Mouse (Mus musculus) limb, embryonic 12.5 days (tissue): ENCODE data around the gene Sfn. TPM values are rescaled to one million over a fixed set of nuclear protein-coding genes. Genes with fewer than 3 reads are reported as not detected.
A peak's percentile ranks its signal among the peaks of the same experiment; 100 is the strongest.

Source experiments
- ATAC-seq: fragments of 200-750 bp; cut with Nextera tagmentation; 2 replicates; pipeline ENCODE4 v1.8.0; 2017; ENCODE audit warnings: low read depth, moderate TSS enrichment; ENCODE audit not compliant: insufficient number of reproducible peaks, insufficient read depth, low FRiP score, low TSS enrichment
- H3K27ac ChIP-seq: fragments of 300-500 bp; sonication (generic); 2 replicates; pipeline ENCODE4 v1.5.1; 2016; ENCODE audit warnings: mild to moderate bottlenecking, moderate library complexity
- H3K27me3 ChIP-seq: fragments of 300-500 bp; sonication (generic); 2 replicates; pipeline ENCODE4 v1.6.1; 2016; ENCODE audit warnings: mild to moderate bottlenecking, moderate library complexity
- H3K36me3 ChIP-seq: fragments of 300-500 bp; sonication (generic); 2 replicates; pipeline ENCODE4 v1.6.1; 2016; ENCODE audit warnings: mild to moderate bottlenecking, moderate library complexity
- H3K4me1 ChIP-seq: fragments of 300-500 bp; sonication (generic); replicated peaks from 2 replicates; pipeline ENCODE4 v1.6.1; 2016
- H3K4me2 ChIP-seq: fragments of 300-500 bp; sonication (generic); 2 replicates; pipeline ENCODE4 v1.6.1; 2016; ENCODE audit warnings: mild to moderate bottlenecking, moderate library complexity
- H3K4me3 ChIP-seq: fragments of 300-500 bp; sonication (generic); replicated peaks from 2 replicates; pipeline ENCODE4 v1.5.1; 2016; ENCODE audit warnings: mild to moderate bottlenecking
- H3K9ac ChIP-seq: fragments of 300-500 bp; sonication (generic); replicated peaks from 2 replicates; pipeline ENCODE4 v1.6.1; 2016; ENCODE audit warnings: mild to moderate bottlenecking, moderate library complexity
- H3K9me3 ChIP-seq: fragments of 300-500 bp; sonication (generic); 2 replicates; pipeline ENCODE4 v1.6.1; 2016; ENCODE audit warnings: mild to moderate bottlenecking, moderate library complexity
- WGBS: fragments of 180-500 bp; shearing (Covaris S2); methylation state at CpG from one replicate; pipeline ENCODE4 v1.1.7; 2016; 5-methylcytosine and 5-hydroxymethylcytosine counted together
- polyA plus RNA-seq: library from polyadenylated mRNA; unstranded; fragments of >200 nt; fragmentation: Nextera tagmentation; extraction: Ambion mirVana; gene quantifications from 2 replicates; pipeline ENCODE4 v1.2.1, GENCODE M21; 2016

Gene Sfn
- polyA plus RNA-seq, 1 experiment from 2014 or later = 37.2 TPM

DNA sequence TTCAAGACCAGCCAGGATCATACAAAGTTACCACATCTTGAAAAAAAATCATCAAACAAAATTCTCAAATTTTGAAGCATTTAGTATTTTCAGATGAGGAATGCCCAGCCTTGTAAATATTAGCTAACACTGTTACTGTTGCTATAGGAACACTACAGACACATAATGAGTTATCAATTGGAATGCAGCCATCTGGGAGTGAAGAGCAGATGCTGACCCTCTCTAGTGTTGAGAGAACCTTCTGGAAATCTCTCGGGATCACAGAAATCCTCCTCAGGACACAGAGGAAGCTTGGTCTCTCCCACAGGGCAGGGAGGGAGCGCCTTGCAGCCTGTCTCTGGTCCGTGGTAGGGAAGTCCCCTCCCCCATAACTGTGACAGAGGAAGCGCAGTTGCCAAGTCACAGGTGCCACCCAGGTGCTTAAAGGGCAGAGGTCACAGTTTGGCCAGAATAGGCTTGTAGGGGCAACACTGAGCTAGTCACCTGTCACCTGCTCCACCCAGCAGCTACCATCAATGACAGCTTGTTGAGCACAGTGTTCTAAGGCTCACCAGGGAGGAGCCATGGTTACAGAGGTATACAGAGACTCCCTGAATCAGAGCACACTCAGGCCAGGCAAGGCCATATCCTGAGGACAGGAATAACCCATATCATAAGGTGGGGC is 17.6 kb upstream of the Sfn start:
- Histone ChIP-seq H3K27me3 (no peaks in the 10 kb centered on the region), H3K9me3 (no peaks in the 10 kb centered on the region), H3K4me1 (no peaks in the 10 kb centered on the region), H3K27ac (no peak overlapping the region), H3K4me3 (no peak overlapping the region), H3K9ac (no peak overlapping the region), H3K36me3 (peaks cover 79% of the 10 kb centered on the region), H3K4me2 (no peak overlapping the region)
- 67% methylated on average over 4 of the region's 4 CpGs for WGBS
- no peak for ATAC-seq

DNA sequence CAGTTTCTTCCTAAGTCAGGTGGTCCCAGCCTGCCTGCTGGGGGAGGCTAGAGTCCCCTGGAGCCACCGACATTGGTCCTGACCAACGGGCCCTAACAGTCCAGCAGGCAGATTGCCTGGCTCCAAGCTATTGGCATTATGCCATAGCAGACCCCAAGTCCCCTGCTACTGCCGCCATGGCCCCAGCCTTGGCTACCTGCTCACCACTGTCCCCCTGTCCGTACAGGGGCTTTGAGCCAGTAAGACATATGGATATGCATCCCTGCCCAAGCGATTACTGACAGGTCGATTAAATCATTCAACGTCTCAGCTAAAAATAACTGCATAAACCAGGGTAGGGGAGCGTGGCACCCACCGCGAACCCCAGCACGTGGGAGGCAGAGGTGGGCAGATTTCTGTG is 16.0 kb upstream of the Sfn start:
- no peaks in the 10 kb centered on the region for H3K4me1 ChIP-seq
- H3K36me3 ChIP-seq = peaks cover 85% of the 10 kb centered on the region
- no peaks in the 10 kb centered on the region for H3K27me3 ChIP-seq
- H3K27ac ChIP-seq = no peak overlapping the region
- ATAC-seq = no peak
- H3K9me3 ChIP-seq = no peaks in the 10 kb centered on the region
- no peak overlapping the region for H3K4me2 ChIP-seq
- no peak overlapping the region for H3K9ac ChIP-seq
- H3K4me3 ChIP-seq = no peak overlapping the region
- WGBS = 92% methylated on average over 11 of the region's 11 CpGs

DNA sequence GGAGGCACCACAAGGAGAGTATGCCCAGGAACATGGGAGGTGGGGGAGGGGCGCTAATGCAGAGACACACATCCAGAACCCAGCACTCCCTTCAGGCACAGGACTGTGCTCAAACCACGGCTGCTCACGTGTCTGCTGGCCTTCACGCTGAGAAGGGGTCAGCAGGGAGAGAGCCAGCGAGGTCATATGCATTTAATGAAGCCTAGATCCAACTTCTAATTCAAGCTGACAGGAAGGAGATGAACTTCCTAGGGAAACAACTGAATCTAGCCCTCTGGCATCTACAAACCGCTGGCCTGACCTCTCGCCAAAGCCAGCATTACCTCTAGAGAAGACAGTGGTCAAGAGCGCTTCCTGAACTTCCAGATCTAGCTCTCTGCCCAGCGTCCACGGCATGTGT is 13.4 kb upstream of the Sfn start:
- Histone ChIP-seq H3K4me3 (no peak overlapping the region), H3K9ac (no peak overlapping the region), H3K36me3 (peaks cover 82% of the 10 kb centered on the region), H3K9me3 (peaks cover 10% of the 10 kb centered on the region), H3K27ac (no peak overlapping the region), H3K27me3 (no peaks in the 10 kb centered on the region), H3K4me1 (no peaks in the 10 kb centered on the region), H3K4me2 (no peak overlapping the region)
- no peak for ATAC-seq
- 81% methylated on average over 10 of the region's 10 CpGs for WGBS

DNA sequence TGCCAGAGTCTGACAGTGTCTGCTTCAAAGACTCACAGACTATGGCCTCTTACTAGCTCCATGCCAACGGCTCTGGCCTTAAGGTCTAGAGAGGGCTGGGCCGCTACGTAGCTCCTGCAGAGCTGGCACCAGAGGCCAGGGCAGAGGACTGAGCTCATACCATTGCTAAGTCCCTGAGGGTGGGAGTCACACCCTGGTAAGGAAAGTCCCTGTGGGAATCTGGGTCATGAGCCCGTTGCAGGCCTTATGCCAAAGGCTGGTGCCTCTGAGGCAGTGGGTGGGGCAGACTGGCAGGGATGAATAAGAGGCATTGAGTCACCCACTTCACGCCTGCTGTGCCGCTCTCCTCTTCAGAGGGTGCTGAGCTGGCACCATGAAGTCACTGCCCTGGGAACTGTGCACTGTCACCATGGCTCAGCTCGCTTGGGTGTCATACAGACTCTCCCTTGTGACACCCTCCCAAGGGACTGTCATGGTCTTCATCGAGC is 12.3 kb upstream of the Sfn start:
- ATAC-seq = no peak
- WGBS = 90% methylated on average over 8 of the region's 8 CpGs
- Histone ChIP-seq H3K4me2 (no peak overlapping the region), H3K9me3 (peaks cover 10% of the 10 kb centered on the region), H3K27me3 (no peaks in the 10 kb centered on the region), H3K4me3 (no peak overlapping the region), H3K36me3 (peaks cover 84% of the 10 kb centered on the region), H3K27ac (no peak overlapping the region), H3K4me1 (no peaks in the 10 kb centered on the region), H3K9ac (no peak overlapping the region)

DNA sequence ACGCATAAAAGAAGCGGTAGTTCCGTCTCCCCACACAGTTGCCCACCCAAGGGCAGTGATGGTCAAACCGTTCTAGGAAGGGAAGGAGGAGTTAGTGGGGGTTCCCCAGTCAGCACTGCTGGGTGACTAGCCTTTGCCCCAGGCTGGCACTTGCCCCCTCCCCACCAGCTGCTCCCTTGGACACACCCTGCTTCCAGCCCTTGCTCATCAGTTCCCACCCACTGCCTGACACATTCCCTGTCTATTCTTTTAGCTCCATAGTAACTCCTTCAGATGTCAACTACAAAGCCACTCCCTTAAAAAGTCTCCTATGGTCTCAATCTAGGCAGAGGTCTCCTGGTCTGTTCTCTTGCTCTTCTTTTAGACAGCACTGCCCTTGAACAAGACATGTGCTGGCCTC is 11.9 kb upstream of the Sfn start:
- H3K4me1 ChIP-seq = no peaks in the 10 kb centered on the region
- peaks cover 84% of the 10 kb centered on the region for H3K36me3 ChIP-seq
- WGBS = 91% methylated on average over 4 of the region's 4 CpGs
- H3K4me2 ChIP-seq = no peak overlapping the region
- no peak overlapping the region for H3K9ac ChIP-seq
- H3K27me3 ChIP-seq = no peaks in the 10 kb centered on the region
- no peak overlapping the region for H3K27ac ChIP-seq
- H3K9me3 ChIP-seq = peaks cover 10% of the 10 kb centered on the region
- no peak overlapping the region for H3K4me3 ChIP-seq
- no peak for ATAC-seq

DNA sequence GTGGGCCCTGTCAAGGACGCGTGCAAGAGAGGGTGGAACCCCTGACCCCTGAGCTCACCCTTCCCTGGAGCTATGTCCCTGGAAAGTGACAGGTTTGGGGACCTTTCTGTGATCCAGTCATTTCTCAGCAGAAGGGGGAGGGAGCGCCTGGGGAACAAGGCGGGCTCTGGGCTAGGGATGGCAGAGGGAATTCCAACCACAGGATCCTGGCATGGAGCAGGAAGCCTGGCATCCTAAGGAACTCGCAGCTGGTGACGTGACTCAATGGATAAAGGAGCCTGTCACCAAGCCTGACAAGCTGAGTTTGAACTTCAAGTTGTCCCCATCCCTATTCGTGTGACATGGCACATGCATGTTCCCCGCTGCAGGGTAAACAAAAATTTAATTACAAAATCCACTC is 11.1 kb upstream of the Sfn start:
- H3K4me2 ChIP-seq = no peak overlapping the region
- peaks cover 10% of the 10 kb centered on the region for H3K9me3 ChIP-seq
- H3K36me3 ChIP-seq = peaks cover 90% of the 10 kb centered on the region
- no peaks in the 10 kb centered on the region for H3K4me1 ChIP-seq
- ATAC-seq = no peak
- H3K27me3 ChIP-seq = no peaks in the 10 kb centered on the region
- H3K4me3 ChIP-seq = no peak overlapping the region
- no peak overlapping the region for H3K9ac ChIP-seq
- 94% methylated on average over 8 of the region's 8 CpGs for WGBS
- H3K27ac ChIP-seq = no peak overlapping the region

DNA sequence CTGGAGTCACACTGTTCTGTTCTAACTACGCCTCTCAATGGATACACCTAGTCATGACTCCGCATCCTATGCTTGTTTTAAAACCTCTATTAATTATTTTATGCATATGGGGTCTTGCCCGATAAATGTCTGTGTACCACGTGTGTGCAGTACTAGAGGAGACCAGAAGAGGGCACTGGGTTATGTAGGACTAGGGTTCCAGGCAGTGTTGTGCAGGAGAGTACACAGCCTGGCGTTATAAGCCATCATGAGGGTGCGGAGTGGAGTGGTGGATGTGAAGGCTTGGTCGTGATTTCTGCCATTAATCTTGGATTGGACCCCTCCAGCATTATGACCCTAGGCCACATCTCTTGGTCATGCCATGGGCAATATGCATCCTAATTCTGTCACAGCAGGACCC is 10.4 kb upstream of the Sfn start:
- Histone ChIP-seq H3K4me2 (no peak overlapping the region), H3K9ac (no peak overlapping the region), H3K9me3 (peaks cover 10% of the 10 kb centered on the region), H3K36me3 (peaks cover 90% of the 10 kb centered on the region), H3K27me3 (no peaks in the 10 kb centered on the region), H3K4me3 (no peak overlapping the region), H3K4me1 (no peaks in the 10 kb centered on the region; the same call in 1 of the 2 replicates), H3K27ac (no peak overlapping the region)
- 96% methylated on average over 7 of the region's 7 CpGs for WGBS
- ATAC-seq = no peak

DNA sequence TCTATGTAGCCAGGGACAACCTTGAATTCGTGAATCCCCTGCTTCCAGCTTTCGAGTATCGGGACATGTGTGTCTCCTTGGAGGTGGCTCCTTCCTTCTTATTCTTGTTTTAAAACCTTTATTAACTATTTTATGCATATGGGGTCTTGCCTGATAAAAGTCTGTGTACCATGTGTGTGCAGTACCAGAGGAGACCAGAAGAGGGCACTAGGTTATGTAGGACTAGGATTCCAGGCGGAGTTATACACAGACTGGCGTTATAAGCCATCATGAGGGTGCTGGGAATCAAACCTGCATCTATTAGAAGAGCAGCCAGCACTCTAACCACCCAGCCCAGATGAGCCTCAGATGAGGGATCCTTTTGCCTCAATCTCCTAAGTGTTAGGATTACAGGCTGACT is 9.8 kb upstream of the Sfn start:
- H3K36me3 ChIP-seq = peaks cover 90% of the 10 kb centered on the region

DNA sequence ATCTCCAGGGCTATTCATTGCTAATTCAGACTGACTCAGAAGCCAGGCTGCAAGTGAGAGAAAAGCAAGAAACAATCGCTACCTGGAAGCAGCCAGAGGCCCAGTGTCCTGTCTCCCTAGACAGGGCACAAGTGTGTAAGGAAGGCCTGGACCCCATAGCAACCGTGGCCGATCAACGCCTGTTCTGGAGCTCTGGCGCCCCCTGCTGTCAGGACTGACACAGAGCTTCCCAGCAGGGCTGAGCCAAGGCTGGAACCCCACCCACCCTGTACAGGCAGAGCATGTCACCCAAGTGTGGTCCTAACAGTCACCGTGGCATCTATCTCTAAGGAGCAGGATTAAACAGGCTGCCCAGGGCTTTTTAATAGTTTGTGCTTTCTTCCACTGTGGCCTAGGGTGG is 7.8 kb upstream of the Sfn start:
- 22% methylated on average over 6 of the region's 6 CpGs for WGBS
- no peak overlapping the region for H3K9ac ChIP-seq
- H3K27me3 ChIP-seq = no peaks in the 10 kb centered on the region
- H3K9me3 ChIP-seq = peaks cover 10% of the 10 kb centered on the region
- H3K4me1 ChIP-seq = no peaks in the 10 kb centered on the region; the same call in 1 of the 2 replicates
- H3K4me2 ChIP-seq = no peak overlapping the region
- no peak overlapping the region for H3K4me3 ChIP-seq
- H3K36me3 ChIP-seq = peaks cover 95% of the 10 kb centered on the region
- H3K27ac ChIP-seq = no peak overlapping the region
- ATAC-seq = no peak

More for the DNA sequence above, 9.8 kb upstream of the Sfn start:
- Histone ChIP-seq H3K9ac (no peak overlapping the region), H3K4me3 (no peak overlapping the region), H3K9me3 (peaks cover 10% of the 10 kb centered on the region), H3K27ac (no peak overlapping the region), H3K4me2 (no peak overlapping the region), H3K27me3 (no peaks in the 10 kb centered on the region), H3K4me1 (no peaks in the 10 kb centered on the region; the same call in 1 of the 2 replicates)
- WGBS = 97% methylated on average over 5 of the region's 5 CpGs
- no peak for ATAC-seq

DNA sequence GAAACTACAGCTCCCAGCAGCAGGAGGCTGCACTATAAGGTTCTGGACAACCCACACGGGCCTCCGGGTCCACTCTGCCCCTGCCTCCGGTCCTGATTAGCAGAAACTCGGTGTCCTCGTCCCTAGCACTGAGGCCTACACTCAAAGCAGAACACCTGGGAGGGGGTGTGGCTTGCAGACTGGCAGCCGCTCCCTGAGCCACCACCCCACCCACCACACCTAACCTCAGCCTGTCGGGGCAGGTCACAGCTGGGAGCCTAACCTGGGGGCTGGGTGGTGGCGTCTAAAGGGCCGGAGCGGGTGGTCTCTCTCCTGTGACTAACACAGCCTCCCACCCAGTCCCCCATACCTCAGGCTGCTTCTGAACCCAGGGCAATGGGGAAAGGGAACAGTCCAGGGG is 5.3 kb upstream of the Sfn start:
- H3K9me3 ChIP-seq = peaks cover 5% of the 10 kb centered on the region
- no peak overlapping the region for H3K4me3 ChIP-seq
- H3K27me3 ChIP-seq = peaks cover 14% of the 10 kb centered on the region
- peaks cover 86% of the 10 kb centered on the region for H3K36me3 ChIP-seq
- 71% methylated on average over 10 of the region's 10 CpGs for WGBS
- ATAC-seq = no peak
- H3K4me1 ChIP-seq = peaks cover under 1% of the 10 kb centered on the region
- no peak overlapping the region for H3K4me2 ChIP-seq
- 0 out of 2 replicates have a peak overlapping the region, but pooled peaks have one; percentile 4 for H3K27ac ChIP-seq
- no peak overlapping the region for H3K9ac ChIP-seq

DNA sequence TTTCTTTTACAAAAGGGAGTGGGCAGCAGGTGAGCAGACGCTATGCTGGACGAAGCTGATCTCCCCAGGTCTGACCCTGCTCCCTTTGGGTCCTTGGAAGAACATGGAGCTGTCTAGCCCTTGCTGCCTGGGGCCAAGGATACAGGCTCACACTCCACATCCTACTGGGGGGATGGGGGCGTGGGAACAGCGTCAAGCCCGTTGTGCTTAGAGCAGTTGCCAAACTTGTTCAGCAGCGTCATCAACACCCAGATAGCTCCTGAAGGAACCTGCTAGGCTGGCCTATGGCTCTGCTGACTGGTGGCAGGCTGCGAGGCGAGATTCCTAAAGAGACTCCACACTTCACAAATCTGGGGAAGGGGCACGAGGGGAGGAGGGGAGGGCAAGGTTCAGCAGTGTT is 3.4 kb upstream of the Sfn start:
- Histone ChIP-seq H3K4me1 (peaks cover 9% of the 10 kb centered on the region), H3K27me3 (peaks cover 32% of the 10 kb centered on the region), H3K36me3 (peaks cover 71% of the 10 kb centered on the region), H3K4me3 (no peak overlapping the region), H3K9me3 (no peaks in the 10 kb centered on the region), H3K9ac (no peak overlapping the region), H3K27ac (peak overlapping the region; percentile 59; the same call in 1 of the 2 replicates), H3K4me2 (no peak overlapping the region)
- no peak for ATAC-seq
- 63% methylated on average over 9 of the region's 9 CpGs for WGBS

DNA sequence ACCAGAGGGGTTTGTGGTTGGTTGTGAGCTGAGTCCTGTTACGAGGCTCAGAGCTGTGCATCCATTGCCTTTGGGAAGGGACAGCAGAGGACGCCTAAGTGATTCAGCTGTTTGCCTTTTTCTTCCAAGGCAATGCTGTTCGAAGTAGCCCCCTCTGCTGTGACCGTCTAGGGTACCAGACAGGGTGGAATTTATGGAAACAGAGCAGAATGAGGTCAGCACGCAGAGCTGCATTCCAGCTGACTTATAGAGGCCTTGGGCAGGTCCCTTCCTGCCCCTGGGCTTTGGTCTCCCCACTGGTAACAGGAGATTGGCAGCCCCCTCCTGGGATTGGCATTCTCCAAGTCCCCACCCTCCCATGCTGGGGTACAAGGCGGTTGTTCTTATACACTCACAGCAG is 2.9 kb upstream of the Sfn start:
- Histone ChIP-seq H3K27me3 (peaks cover 36% of the 10 kb centered on the region), H3K4me2 (no peak overlapping the region), H3K9ac (no peak overlapping the region), H3K36me3 (peaks cover 66% of the 10 kb centered on the region), H3K27ac (no peak overlapping the region), H3K9me3 (no peaks in the 10 kb centered on the region), H3K4me3 (no peak overlapping the region), H3K4me1 (peaks cover 13% of the 10 kb centered on the region)
- no peak for ATAC-seq
- 64% methylated on average over 6 of the region's 6 CpGs for WGBS
